Mouse (Mus musculus): ENCODE results near the gene Mgat5b.

The Mgat5b gene

DNA sequence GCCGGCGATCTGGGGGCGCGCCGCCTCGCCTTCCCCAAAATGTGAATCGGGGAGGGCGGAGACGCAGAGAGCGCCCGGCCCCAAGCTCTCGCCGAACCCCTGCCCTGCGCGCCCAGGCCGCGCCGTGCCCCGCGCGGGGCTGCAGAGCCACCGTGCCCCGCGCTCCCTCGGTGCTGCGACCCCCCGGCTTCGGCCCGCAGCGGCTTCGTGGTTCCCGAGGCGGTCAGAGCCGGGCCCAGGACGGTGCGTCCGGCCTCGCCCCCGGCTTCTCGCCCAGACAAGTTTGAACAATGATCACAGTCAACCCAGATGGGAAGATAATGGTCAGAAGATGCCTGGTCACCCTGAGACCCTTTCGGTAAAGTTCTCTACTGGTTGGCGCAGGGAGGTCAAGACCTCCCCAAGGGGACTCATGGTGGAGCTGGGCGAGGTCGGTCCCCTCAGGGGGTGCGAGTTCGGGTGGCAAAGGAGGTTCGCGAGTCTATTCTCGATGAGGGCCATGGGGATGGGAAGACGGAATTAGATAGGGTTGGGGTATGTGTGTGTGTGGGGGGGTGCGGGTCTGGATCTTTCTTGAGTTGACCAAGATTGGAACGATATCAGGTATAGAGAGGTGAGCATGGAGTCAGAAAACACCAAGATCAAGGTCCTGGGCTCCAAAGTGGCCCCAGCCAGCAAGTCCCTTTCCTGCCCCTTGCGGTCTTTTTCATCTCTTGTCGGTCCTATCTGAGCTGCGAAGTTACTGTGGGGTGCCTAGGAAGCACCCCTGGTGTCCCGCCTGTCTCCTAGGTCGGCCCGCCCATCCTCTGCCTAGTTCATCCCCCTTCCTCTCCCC, 740 bp downstream of the Mgat5b start:
- no peak for DNase-seq (ENCODE audit: low read depth)

GRCm38 (mm10) chr11:116920746-116921145, 2.1 kb downstream of the Mgat5b start:
- no peak for DNase-seq (ENCODE audit: low read depth)

- no peak for DNase-seq (ENCODE audit: low read depth)
Measured at GRCm38 (mm10) chr11:116922058-116922457, 3.4 kb downstream of the Mgat5b start.

GRCm38 (mm10) chr11:116928031-116928430, 9.4 kb downstream of the Mgat5b start:
- DNase-seq (ENCODE audit: low read depth), result no peak

- no peak for DNase-seq (ENCODE audit: low read depth)
Measured at GRCm38 (mm10) chr11:116934862-116935261, 16.2 kb downstream of the Mgat5b start.

DNA sequence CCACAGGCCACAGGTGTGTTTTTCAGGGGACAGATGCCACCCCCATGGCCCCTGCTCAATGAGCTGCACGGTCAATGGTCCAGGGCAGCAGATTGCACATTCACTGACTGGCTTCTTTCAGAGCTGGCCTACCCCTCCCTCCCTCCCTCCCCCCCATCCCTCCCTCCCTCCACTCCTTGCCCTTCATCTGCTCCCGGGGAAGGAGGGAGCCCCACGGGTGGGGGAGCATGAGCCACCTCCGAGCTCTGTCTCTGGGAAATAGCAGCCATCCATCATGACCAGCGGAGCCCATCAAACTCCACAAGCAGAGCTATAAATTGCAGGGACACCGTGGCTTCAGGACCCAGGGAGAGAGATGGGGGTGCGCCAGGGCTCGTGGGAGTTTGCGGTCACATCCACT, 16.7 kb downstream of the Mgat5b start:
- DNase-seq (ENCODE audit: low read depth), result no peak

- no peak for DNase-seq (ENCODE audit: low read depth)
Measured at GRCm38 (mm10) chr11:116935917-116936316, 17.3 kb downstream of the Mgat5b start.

GRCm38 (mm10) chr11:116937141-116937540, 18.5 kb downstream of the Mgat5b start:
- DNase-seq (ENCODE audit: low read depth), result no peak

GRCm38 (mm10) chr11:116940088-116940855, 21.6 kb downstream of the Mgat5b start:
- no peak for DNase-seq (ENCODE audit: low read depth)

DNA sequence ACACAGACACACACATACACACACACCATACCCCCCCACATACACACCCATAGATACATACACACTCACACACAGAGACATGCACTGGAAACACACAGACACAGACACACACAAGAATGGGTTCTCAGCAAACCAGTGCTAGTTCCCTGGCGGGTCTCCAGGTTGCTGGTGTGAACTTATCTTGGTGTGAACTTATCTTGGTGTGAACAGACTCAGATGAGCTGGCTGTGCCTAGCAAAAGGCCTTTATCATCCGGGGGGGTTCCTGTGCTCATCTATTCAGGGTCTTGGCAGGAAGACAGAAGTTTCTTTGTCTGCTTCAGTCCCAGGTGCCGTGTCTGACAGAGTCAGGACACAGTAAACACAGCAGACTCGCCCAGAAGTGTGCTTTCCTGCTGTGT, 25.7 kb downstream of the Mgat5b start:
- DNase-seq (ENCODE audit: low read depth), result peak; percentile 3

- DNase-seq (ENCODE audit: low read depth), result peak; percentile 74
Measured at GRCm38 (mm10) chr11:116949832-116950231, 31.2 kb downstream of the Mgat5b start.

DNA sequence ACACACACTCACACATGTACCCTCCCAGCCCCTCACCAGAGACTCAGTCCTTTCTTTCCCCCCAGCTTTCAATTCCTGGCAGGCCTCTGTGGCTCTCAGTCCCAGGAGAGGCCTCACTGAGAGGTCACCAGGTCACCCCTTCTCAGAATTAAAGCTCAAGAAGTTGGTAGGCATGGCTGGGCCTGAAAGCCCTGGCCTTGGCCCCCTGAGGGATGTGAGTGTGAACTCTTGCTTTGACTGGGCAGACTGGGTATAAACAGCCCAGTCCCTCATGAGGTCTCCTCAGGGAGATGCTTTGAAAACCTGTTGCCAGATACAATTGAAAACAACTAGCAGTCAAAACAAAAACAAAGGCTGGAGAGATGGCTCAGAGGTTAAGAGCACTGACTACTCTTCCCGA, 32.8 kb downstream of the Mgat5b start:
- no peak for DNase-seq (ENCODE audit: low read depth)

DNA sequence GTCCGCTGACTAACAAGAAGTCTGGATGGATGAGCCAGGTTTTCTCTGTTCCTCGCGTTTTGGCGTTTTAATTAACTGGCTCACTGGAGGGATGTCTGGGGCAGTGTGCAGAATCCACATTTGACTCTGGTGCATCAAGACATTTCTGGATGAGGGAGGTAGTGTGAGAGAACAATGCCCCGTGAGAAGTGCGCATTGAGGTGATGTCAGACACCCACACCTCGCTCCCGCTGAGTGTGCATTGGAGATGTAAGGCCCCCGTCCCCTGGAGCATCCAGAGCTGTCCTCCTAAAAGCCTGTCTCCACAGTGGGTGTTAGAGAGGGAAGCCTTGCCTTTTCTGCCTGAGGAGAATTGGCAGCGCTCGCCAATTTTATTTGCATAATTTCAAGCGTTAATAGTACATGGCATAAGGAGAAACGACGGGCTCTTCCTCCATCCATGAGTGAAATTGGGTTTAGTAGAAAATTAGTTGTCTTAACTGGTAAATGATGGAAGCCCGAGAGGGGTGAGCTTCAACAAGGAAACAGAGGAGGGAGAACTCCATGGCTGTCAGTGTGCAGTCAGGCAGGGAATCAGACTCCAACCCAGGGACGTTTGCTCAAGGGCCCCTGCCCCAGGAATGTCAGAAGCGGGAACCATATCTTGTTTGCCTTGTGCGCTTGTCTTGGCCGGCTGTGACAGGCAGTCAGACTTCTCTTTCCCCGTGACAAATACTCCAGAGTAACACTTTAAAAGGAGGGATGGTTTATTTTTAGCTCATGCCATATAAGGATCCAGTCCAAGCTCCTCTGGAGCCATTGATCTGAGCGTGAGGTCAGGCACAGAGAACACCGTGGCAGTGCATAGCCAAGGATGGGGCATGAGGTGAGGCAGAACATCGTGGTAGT, 35.8 kb downstream of the Mgat5b start:
- DNase-seq (ENCODE audit: low read depth), result no peak

- DNase-seq (ENCODE audit: low read depth), result no peak
Measured at GRCm38 (mm10) chr11:116958601-116959000, 39.9 kb downstream of the Mgat5b start.

GRCm38 (mm10) chr11:116965061-116965460, 46.4 kb downstream of the Mgat5b start:
- no peak for DNase-seq (ENCODE audit: low read depth)

DNA sequence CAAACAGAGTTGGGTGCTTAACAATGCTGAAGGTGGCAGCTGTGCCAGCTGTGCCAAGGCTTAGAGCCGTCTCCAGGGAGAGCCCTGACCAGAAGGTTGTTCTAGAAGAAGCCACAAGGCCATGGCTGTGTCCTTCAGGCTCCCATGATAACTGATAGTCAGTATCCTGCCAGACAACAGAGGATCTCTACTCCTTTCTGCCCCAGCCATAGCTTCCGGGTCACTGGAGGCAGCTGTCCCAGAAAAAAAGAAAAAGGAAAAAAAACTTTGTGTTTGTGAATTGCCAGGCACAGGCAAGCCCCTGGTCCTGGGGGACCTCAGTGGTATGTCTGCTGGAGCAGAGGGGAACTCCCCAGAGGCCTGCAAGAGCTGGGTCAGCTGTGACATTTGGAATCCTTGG, 47.3 kb downstream of the Mgat5b start:
- no peak for DNase-seq (ENCODE audit: low read depth)

GRCm38 (mm10) chr11:116968586-116968985, 49.9 kb downstream of the Mgat5b start:
- DNase-seq (ENCODE audit: low read depth), result no peak

- DNase-seq (ENCODE audit: low read depth), result no peak
Measured at GRCm38 (mm10) chr11:116969498-116969897, 50.8 kb downstream of the Mgat5b start.

GRCm38 (mm10) chr11:116970847-116971246, 52.2 kb downstream of the Mgat5b start:
- no peak for DNase-seq (ENCODE audit: low read depth)

- no peak for DNase-seq (ENCODE audit: low read depth)
Measured at GRCm38 (mm10) chr11:116972828-116973227, 54.2 kb downstream of the Mgat5b start.

DNA sequence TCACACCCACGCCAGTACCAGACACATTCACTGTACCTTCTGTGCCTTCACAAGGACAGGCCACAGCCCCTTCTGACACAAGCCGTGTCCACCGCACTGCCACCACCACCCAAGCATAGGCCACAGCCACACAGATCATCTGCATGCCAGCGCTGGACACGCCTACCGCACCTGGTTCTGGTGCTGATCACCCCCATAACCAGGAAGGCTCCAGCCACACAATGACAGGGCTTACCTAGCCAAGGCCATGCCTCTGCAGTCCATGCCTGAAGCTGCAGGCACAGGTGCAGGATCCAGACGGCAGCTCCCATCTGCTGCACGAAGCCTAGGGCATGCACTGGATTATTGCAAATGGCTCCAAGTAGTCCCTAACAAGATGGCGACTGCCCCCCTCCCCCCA, 54.8 kb downstream of the Mgat5b start:
- DNase-seq (ENCODE audit: low read depth), result no peak

DNA sequence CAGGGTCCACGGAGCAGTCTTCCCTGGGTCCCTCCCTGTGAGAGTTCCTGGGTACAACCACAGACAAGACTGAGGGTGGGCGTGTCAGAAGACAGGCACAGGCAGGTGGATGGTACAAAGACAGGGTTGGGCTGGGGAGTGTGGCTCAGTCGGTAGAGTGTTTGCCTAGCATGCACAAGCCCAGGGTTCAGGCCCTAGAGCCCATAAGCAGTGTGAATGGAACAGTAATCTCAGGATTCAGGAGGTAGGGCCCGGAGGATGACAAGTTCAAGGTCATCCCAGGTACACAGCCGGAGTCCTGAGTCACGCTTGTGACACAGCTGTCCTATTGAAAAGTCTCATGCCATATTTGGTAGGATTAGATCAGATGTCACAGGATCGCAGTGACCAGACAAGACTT, 55.7 kb downstream of the Mgat5b start:
- DNase-seq (ENCODE audit: low read depth), result peak; percentile 33

Measured in 416B (cell line).